Mouse (Mus musculus) heart, embryonic 10.5 days (tissue): ENCODE data around the gene Arid3b. TPM values are rescaled to one million over a fixed set of nuclear protein-coding genes. Genes with fewer than 3 reads are reported as not detected.

Experiments
- DNase-seq: peaks from one replicate; pipeline ENCODE4 v3.0.0-alpha.2; 2017; ENCODE audit warnings: low spot score
- H3K27ac ChIP-seq: fragments of 300-500 bp; sonication (generic); 2 replicates; pipeline ENCODE4 v1.5.1; 2016; ENCODE audit warnings: mild to moderate bottlenecking
- H3K27me3 ChIP-seq: fragments of 300-500 bp; sonication (generic); 2 replicates; pipeline ENCODE4 v1.6.1; 2016; ENCODE audit warnings: mild to moderate bottlenecking; ENCODE audit not compliant: poor library complexity, insufficient read depth, severe bottlenecking
- H3K36me3 ChIP-seq: fragments of 300-500 bp; sonication (generic); 2 replicates; pipeline ENCODE4 v1.6.1; 2016; ENCODE audit warnings: mild to moderate bottlenecking, moderate library complexity
- H3K4me1 ChIP-seq: fragments of 300-500 bp; sonication (generic); 2 replicates; pipeline ENCODE4 v1.6.1; 2016; ENCODE audit warnings: mild to moderate bottlenecking
- H3K4me3 ChIP-seq: fragments of 300-500 bp; sonication (generic); 2 replicates; pipeline ENCODE4 v1.5.1; 2016; ENCODE audit warnings: mild to moderate bottlenecking, moderate library complexity
- H3K9me3 ChIP-seq: fragments of 300-500 bp; sonication (generic); 2 replicates; pipeline ENCODE4 v1.6.1; 2016; ENCODE audit warnings: mild to moderate bottlenecking, moderate library complexity
- WGBS: fragments of 180-500 bp; shearing (Covaris S2); methylation state at CpG from one replicate; pipeline ENCODE4 v1.1.7; 2016; 5-methylcytosine and 5-hydroxymethylcytosine counted together
- polyA plus RNA-seq: library from polyadenylated mRNA; unstranded; fragments of >200 nt; fragmentation: Nextera tagmentation; extraction: Ambion mirVana; gene quantifications from 2 replicates; pipeline ENCODE4 v1.2.1, GENCODE M21; 2016

The Arid3b gene
- polyA plus RNA-seq, 1 experiment from 2014 or later, result 60.2 TPM

DNA sequence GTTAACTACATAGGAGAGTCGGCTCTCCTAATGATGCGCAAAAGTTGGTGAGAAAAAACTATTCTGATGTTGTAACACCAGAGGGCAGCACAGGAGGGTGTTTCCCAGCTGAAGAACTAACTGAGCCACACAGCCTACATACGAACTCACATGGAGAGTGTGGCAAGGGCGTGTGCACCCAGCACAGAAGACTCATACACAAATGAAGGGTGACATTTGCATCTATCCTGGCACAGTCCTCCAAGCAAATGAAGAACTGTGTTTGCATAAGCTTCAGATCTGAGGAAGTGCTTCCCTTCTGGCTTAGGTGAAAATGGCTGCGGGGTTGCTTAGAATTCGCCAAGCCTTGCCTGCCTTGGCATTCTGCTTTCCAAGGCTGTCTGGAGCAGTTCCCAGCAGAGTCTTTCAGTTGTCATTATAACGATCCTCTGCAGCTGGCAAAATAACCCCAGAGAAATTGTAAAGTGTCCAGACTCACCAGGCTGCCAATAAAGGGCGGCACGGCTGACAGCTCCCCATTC lies 25.4 kb upstream of the Arid3b start:
- no peaks in the 10 kb centered on the region for H3K9me3 ChIP-seq
- DNase-seq, result no peak
- H3K36me3 ChIP-seq, result no peaks in the 10 kb centered on the region
- 46% methylated on average over 9 of the region's 9 CpGs for WGBS
- H3K4me3 ChIP-seq, result no peak overlapping the region
- no peaks in the 10 kb centered on the region for H3K27me3 ChIP-seq
- H3K27ac ChIP-seq, result no peak overlapping the region
- peaks cover 2% of the 10 kb centered on the region; the same call in 1 of the 2 replicates for H3K4me1 ChIP-seq

DNA sequence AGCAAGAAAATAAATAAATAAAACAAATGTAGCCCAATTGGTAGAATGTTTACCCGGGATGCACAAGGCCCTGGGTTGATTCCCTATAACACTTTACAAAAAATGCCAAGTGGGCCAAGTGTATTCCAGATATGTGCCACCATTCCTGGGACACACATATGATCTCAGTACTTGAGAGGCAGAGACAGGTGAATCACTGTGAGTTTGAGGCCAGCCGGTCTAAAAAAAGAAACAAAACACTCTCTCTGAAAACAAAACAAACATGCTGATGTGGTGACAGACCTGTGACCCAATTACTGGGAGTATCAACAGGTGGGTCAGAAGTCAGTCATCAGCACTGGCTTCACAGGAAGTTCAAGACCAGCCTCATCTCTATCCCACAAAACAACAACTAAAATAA lies 19.9 kb upstream of the Arid3b start:
- no peaks in the 10 kb centered on the region for H3K9me3 ChIP-seq
- WGBS, result 63% methylated on average over 2 of the region's 2 CpGs

DNA sequence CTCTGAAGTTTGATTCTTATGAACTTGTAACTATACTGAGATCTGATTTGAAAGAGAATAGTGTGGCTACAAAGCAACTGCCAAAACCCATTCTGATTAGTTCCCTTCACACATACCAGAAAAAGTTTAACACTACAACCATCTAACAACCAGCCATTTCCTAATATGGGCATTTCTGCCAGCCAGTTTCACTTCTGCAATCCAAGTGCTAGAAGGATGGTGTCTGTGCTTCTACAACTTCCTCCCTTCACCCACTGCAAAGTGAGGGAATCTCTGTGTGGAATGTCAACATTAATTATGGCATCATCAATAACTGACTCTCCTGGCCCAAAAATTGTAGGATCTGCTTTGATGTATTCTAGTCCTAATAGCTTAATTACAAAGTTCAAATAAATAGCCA lies 17.7 kb upstream of the Arid3b start:
- no peaks in the 10 kb centered on the region for H3K27me3 ChIP-seq
- no peak overlapping the region for H3K27ac ChIP-seq
- H3K36me3 ChIP-seq, result no peaks in the 10 kb centered on the region
- DNase-seq, result no peak
- H3K4me3 ChIP-seq, result no peak overlapping the region
- no peaks in the 10 kb centered on the region for H3K9me3 ChIP-seq
- 0 out of 2 replicates have a peak, but pooled peaks cover 8% of the 10 kb centered on the region for H3K4me1 ChIP-seq

More for the DNA sequence above, 19.9 kb upstream of the Arid3b start:
- H3K27ac ChIP-seq, result no peak overlapping the region
- no peaks in the 10 kb centered on the region for H3K36me3 ChIP-seq
- no peaks in the 10 kb centered on the region for H3K4me1 ChIP-seq
- no peak overlapping the region for H3K4me3 ChIP-seq
- no peaks in the 10 kb centered on the region for H3K27me3 ChIP-seq
- DNase-seq, result no peak

DNA sequence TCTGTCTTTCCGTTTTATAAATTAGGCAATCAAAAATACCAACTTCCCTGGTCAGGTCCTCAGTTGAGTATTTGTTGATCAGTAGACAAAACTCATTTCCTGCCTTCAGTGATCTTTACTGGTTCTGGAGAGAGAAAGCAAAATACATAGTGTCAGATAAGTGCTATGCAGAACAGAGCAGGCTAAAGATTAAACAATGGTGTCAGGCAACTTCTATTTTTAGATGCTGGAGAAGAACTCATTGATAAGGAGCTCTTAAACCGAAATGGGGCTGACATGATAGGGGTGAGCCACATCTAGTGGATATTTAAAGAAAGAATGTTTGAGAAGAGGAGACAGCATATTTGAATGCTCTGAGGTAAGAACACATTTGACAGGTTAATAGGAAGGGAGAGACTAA lies 2.4 kb upstream of the Arid3b start:
- Histone ChIP-seq H3K9me3 (no peaks in the 10 kb centered on the region), H3K36me3 (no peaks in the 10 kb centered on the region), H3K27ac (peak overlapping the region; percentile 52), H3K27me3 (no peaks in the 10 kb centered on the region), H3K4me1 (peaks cover 20% of the 10 kb centered on the region), H3K4me3 (0 out of 2 replicates have a peak overlapping the region, but pooled peaks have one; percentile 12)
- 29% methylated on average over 2 of the region's 2 CpGs for WGBS
- no peak for DNase-seq

DNA sequence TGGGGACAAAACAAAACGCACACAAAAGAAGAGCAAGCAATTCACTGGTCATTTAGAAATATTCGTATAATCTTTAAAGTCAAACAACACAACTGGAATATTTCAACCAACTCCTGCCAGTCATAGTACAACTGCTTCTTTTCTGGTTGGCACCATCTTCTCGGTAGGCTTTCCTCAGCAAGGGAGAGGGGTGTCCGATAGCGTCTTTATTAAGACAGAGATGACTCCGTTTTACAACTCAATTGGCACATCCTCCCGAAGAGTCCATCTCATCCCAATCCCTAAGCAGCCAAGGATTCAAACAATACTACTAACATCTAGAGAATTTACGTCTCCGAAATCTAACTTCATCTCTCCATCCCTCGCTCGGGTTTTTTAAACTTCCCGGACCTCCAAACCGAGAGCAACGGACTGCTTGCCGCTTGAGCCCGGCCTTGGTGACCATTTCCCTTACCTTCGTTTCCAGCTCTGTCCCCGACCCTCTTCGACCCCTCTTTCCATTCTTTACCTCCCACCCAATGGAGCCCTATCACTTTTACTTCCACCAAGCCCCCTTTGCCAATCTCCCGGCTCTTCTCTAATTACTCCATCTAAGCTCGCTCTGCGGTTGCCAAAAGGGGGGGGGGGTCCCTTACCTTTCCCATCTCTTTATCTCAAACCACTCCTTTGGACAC lies 615 bp downstream of the Arid3b start:
- no peak for DNase-seq
- peaks cover 49% of the 10 kb centered on the region for H3K4me1 ChIP-seq
- H3K4me3 ChIP-seq, result peak overlapping the region; percentile 88
- under 1% methylated on average over 22 of the region's 22 CpGs for WGBS
- H3K9me3 ChIP-seq, result no peaks in the 10 kb centered on the region
- peak overlapping the region; percentile 92 for H3K27ac ChIP-seq
- no peaks in the 10 kb centered on the region for H3K27me3 ChIP-seq
- peaks cover 11% of the 10 kb centered on the region; the same call in 1 of the 2 replicates for H3K36me3 ChIP-seq

DNA sequence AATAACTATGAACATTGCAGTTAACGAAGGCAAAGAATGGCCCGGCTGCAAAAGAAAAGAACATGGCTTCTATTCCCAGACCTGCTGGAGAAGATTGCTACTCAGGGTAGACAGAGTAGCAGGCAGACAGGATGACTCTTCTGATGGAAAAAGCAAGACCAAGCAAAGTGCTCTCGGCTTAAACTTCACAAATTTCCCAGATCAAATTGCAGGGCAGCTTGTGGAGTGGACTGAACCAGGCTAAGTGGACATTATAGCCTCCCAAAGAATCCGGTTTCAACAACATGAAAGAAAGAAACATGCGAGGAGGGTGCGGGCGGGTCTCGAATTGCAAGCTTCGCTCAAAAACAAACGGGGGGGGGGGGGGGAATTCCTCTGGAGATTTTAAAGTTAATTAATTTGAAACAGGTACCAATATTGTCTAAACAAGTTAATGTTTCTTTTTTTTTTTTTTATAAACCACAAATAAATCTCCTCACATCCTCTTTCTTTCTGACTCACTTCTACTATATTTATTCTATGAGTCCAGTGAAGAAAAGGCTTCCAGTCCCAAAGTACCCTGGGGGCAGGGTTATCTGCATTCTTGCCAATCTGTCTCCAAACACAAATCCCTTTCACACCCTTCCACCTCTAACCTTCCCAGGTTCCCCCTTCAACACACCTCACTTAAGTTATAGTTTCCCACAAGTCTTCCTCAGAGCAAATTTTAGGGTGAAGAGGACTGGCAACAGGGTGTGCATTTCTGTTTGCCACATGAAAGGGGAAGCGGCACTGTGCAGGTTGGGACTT lies 1.8 kb downstream of the Arid3b start:
- Histone ChIP-seq H3K36me3 (peaks cover 11% of the 10 kb centered on the region; the same call in 1 of the 2 replicates), H3K9me3 (no peaks in the 10 kb centered on the region), H3K27ac (peak overlapping the region; percentile 92), H3K4me3 (peak overlapping the region; percentile 88), H3K4me1 (peaks cover 61% of the 10 kb centered on the region), H3K27me3 (no peaks in the 10 kb centered on the region)
- DNase-seq, result no peak
- WGBS, result 18% methylated on average over 11 of the region's 11 CpGs

DNA sequence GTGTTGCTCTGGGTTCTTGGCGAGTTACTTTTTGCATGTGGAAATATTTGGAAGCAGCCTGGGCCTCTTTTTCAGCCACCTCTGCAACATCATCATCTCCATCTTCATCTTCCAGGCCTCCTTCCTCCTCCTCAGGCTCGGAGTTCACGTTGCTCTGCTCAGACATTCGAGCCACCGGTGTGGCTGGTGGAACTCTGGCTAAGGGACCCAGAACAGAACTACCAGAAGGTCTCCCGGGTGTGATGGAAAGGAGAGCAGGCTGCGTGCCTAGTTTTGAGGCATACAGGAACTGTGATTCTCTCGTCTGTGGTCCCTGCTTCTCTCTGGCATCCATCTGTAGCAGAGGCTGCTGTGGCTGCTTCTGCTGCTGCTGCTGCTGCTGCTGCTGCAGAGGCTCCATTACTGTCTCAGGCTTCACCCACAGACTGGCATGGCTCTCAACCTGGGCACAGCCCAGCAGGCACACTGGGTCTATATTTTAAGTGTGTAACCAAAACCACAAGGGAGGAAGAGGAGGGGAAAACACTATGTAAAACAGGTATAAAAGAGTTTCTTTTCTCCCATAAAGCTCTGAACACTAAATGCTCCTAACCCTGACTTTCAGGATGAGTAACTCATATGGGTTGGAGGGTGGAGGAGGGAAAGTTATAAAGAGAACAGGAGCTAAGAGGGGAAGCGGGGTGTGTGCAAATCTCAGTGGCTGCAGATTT lies 2.7 kb downstream of the Arid3b start:
- DNase-seq, result no peak
- peaks cover 67% of the 10 kb centered on the region for H3K4me1 ChIP-seq
- H3K27me3 ChIP-seq, result no peaks in the 10 kb centered on the region
- 54% methylated on average over 9 of the region's 9 CpGs for WGBS
- no peaks in the 10 kb centered on the region for H3K9me3 ChIP-seq
- peak overlapping the region; percentile 74 for H3K27ac ChIP-seq
- peak overlapping the region; percentile 88 for H3K4me3 ChIP-seq
- H3K36me3 ChIP-seq, result peaks cover 11% of the 10 kb centered on the region; the same call in 1 of the 2 replicates

DNA sequence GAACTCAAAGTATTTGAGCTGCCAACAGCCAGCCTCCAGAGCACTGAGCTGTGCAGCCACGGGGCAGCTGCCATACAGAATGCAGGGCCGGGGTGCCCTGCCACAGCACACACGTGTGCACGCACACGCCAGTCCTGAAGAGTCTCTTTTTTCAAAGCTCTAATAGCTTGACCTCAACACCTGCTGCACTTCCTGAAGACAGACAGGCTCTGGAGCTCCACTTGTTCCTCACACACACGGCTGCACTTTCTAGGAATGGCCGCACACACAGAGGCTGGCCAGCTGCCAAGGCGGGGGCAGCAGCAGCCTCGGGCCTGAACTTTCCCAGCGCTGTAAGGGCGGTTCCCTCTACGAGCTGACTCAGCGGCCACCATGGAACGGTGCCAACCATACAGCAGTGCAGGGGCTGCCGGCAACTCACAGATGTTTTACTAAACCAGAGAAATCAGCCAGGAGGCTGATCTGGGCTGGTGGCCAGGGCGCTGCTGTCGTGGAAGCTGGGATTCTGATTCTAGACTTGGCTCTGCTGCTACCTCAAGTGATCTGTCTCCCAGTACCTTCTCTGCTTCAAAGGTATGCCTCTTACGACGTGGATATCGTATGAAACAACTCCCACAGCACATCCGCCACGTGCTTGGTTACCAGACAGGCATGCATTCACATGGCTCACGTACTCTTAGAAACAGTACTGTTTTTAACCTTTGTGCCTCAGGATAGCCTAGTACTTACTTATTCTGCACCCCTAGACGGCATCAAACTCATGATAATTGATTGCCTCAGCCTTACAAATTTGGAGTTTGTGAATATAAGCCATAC lies 5.1 kb downstream of the Arid3b start:
- DNase-seq, result peak; percentile 96
- peak overlapping the region; percentile 78 for H3K27ac ChIP-seq
- peaks cover 81% of the 10 kb centered on the region for H3K4me1 ChIP-seq
- peak overlapping the region; percentile 48 for H3K4me3 ChIP-seq
- H3K9me3 ChIP-seq, result no peaks in the 10 kb centered on the region
- 13% methylated on average over 24 of the region's 24 CpGs for WGBS
- peaks cover 16% of the 10 kb centered on the region; the same call in 1 of the 2 replicates for H3K36me3 ChIP-seq
- H3K27me3 ChIP-seq, result no peaks in the 10 kb centered on the region

DNA sequence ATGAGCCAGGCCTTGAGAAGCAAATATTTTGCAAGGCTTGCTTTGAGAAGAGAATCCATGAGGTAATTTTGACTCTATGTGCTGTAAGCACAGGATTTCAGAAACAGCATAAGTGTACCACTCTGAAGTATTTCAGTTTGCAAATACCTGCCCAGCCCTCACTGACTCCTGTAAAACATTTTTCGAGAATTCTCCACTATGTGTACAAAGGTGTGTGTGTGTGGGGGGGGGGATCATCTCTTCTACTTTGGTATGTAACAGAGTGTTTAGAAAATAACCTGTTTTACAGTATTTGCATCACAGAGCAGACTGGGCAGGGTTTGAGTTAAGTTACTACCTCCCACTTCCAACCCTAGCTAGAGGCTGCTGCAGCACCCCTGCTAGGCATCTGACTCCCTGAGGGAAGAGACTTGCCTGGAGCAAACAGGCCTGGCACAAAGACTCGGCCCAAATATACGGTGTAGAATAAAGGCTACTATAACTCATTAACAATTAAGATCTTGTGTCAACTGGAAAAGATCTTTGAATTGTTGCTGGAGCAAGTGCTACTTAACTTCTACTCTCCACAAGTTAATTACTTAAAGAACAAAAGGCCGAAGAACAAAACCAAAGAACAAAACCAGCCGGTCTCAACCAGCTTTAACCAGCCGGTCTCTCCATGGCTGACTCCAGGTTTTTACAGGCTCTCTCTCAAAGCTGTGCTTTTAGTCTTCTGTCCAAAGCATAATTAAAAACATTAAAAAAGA lies 6.6 kb downstream of the Arid3b start:
- Histone ChIP-seq H3K27ac (peak overlapping the region; percentile 2; the same call in 1 of the 2 replicates), H3K4me3 (peak overlapping the region; percentile 48), H3K27me3 (no peaks in the 10 kb centered on the region), H3K36me3 (peaks cover 26% of the 10 kb centered on the region; the same call in 1 of the 2 replicates), H3K9me3 (no peaks in the 10 kb centered on the region), H3K4me1 (peaks cover 84% of the 10 kb centered on the region)
- DNase-seq, result no peak
- 68% methylated on average over 6 of the region's 6 CpGs for WGBS

DNA sequence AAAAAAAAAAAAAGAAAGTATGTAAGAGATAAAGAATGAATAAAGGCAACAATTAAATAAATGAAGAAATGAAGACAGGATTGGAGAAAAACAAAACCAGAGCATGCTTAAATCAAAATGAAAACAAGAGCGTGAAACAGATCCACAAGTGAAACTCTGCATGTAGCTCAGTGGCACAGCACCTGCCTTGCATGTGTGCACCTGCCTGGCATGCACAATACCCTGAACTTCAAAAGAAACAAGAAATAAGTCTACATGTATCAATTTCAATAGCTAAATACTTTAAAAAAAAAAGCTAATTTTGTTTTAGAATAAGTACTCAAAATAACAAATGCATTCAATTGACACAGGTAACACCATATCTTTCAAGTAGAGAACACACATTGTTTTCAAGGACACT lies 13.2 kb downstream of the Arid3b start:
- Histone ChIP-seq H3K4me3 (no peak overlapping the region), H3K27ac (no peak overlapping the region), H3K36me3 (peaks cover 15% of the 10 kb centered on the region; the same call in 1 of the 2 replicates), H3K9me3 (no peaks in the 10 kb centered on the region), H3K27me3 (no peaks in the 10 kb centered on the region), H3K4me1 (peaks cover 56% of the 10 kb centered on the region)
- WGBS, result 94% methylated on average over 1 of the region's 1 CpGs
- DNase-seq, result no peak

DNA sequence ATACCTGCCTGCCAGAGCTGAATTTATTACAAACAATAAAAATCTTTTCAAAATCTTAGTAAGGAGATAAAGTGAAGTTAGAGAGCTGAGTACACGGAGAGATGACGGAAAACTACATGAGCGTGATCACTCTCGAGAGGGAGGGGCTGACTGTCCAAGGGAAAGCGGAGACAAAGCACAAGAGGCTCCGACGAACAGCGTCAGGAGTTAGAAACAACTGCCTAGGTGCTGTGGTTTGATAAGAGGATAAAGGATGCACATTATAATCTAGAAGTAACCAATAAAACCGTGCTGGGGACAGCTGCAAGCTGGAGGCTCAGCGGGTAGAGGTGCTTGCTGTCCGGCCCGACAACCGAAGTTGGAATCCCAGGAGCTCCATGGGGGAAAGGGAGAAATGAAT lies 13.8 kb downstream of the Arid3b start:
- WGBS, result 61% methylated on average over 13 of the region's 13 CpGs
- no peak for DNase-seq
- peaks cover 56% of the 10 kb centered on the region for H3K4me1 ChIP-seq
- peaks cover 15% of the 10 kb centered on the region; the same call in 1 of the 2 replicates for H3K36me3 ChIP-seq
- no peak overlapping the region for H3K4me3 ChIP-seq
- H3K27me3 ChIP-seq, result no peaks in the 10 kb centered on the region
- peak overlapping the region; percentile 52; the same call in 1 of the 2 replicates for H3K27ac ChIP-seq
- no peaks in the 10 kb centered on the region for H3K9me3 ChIP-seq
